In the genomic region with DNA sequence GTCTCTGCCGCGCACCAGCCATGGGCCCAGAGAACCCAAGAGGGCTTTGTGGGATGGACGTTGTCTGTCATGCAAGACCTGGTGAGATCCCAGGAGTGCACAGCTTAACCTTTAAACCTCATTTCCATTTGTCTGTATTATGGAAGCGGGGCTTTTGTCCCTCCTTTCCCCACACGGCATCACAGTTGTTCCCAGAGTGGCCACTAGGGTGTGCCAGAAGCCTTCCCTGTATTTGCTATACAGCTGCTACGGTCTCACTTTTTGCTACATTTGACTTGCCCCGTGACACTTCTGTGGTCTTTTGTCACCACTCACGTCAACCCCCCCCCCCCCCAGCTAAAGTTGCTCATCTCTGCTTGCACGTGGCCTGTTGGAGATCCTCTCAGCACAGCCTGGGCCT, we compare ENCODE assay signal across 8 mouse cellular contexts.
DNase-seq lines count a peak whose midpoint lies in the region; TF ChIP-seq lines count a peak whose summit lies in the region.

No protein-coding gene starts in this region.

- no peaks in the 10 kb centered on the region for H3K4me1 ChIP-seq in lung, adult 2 months (ENCODE audit: control insufficient read depth, insufficient read depth, low read length)
- peaks cover 27% of the 10 kb centered on the region for H3K4me1 ChIP-seq in olfactory bulb, adult 2 months (ENCODE audit: control insufficient read depth, insufficient read depth, low read length)

- WGBS in lung, adult 2 months = 8% methylated on average over 9 of the region's 9 CpGs
- WGBS in olfactory bulb, adult 2 months = 14% methylated on average over 9 of the region's 9 CpGs

- intact Hi-C loops in gastrocnemius, adult 2 months (cut with DNase I) = loop anchor here (1.0 to 10.0 kb wide), 3 partner anchors 108 to 341 kb away; no protein-coding TSS in a partner anchor

- peak; percentile 86 for TF ChIP-seq CTCF in gastrocnemius, adult 2 months (IDR thresholded peaks at IDR 0.05)
- TF ChIP-seq CTCF in lung, adult 2 months (IDR thresholded peaks at IDR 0.05; ENCODE audit: insufficient read depth, low read length) = peak; percentile 89
- peak; percentile 58 for TF ChIP-seq CTCF in olfactory bulb, adult 2 months (IDR thresholded peaks at IDR 0.05; ENCODE audit: insufficient read depth, low read depth, low read length)

- no peak for TF ChIP-seq POLR2A in lung, adult 2 months (IDR thresholded peaks at IDR 0.05; ENCODE audit: borderline replicate concordance, extremely low read depth, low read depth, low read length)
- no peak for TF ChIP-seq POLR2A in olfactory bulb, adult 2 months (IDR thresholded peaks at IDR 0.05; ENCODE audit: insufficient read depth, low read depth, low read length)

- peak; percentile 69 for DNase-seq in A20 (ENCODE audit: low read depth, low spot score)
- DNase-seq in WW6 (ENCODE audit: low read depth, low spot score) = peak; percentile 36
- peak; percentile 81 to 90 for DNase-seq in cerebellum, postnatal 14 days
- DNase-seq in gastrocnemius, adult 2 months = peak; percentile 67
- peak; percentile 64 to 74 for DNase-seq in kidney, postnatal 25 days
- peak; percentile 64 for DNase-seq in lung, adult 2 months
- peak; percentile 69 for DNase-seq in thymus, postnatal 0 days (ENCODE audit: low spot score)

- no peak overlapping the region for H3K4me3 ChIP-seq in gastrocnemius, adult 2 months
- no peak overlapping the region for H3K4me3 ChIP-seq in lung, adult 2 months (replicated peaks; ENCODE audit: extremely low read depth, low read depth, low read length)
- H3K4me3 ChIP-seq in olfactory bulb, adult 2 months (ENCODE audit: insufficient read depth, low read depth, low read length) = no peak overlapping the region

- no peak overlapping the region for H3K27ac ChIP-seq in gastrocnemius, adult 2 months
- no peak overlapping the region for H3K27ac ChIP-seq in olfactory bulb, adult 2 months (ENCODE audit: insufficient read depth, low read depth, low read length)
